Mouse (Mus musculus) frontal cortex, adult (tissue): ENCODE results near the gene Prep.
A peak's percentile ranks its signal among the peaks of the same experiment; 100 is the strongest.
"Not testable (repeated sequence)": the region's sequence is repeated elsewhere in the genome, so short reads cannot be mapped to it uniquely, and the experiment has no call there.

Source experiments
- ATAC-seq: cut with Nextera tagmentation; 2 replicates; pipeline ENCODE4 v1.9.2; 2017; ENCODE audit warnings: mild to moderate bottlenecking, moderate library complexity, mixed read lengths; ENCODE audit not compliant: low TSS enrichment

Prep gene

DNA sequence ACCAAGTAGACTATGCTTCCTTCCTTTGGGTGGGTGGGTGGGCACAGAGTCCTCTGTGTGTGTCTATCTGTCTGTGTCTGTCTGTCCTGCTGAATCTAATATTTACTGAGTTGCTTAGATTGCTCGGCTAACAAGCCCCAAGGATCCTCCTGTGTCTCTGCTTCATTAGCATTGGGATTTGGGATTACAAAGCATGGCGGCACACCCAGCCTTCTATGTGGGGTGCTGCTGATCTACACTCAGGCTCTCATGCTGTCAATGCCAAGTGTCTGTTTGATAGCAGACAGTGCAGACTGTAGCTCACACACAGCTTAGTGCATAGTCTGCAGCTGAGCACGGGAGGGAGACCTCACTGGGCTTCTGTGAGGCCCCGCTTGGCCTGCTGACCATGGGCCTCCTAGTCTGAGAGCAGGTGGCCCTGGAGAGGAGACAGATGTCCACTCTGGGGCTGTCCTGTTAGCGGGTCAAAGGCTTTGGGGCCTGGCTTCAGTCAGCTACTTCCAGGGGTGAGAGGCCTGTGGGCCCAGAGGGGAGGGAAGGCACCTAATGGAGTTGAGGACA is 8.6 kb downstream of the Prep start:
- ATAC-seq = no peak

DNA sequence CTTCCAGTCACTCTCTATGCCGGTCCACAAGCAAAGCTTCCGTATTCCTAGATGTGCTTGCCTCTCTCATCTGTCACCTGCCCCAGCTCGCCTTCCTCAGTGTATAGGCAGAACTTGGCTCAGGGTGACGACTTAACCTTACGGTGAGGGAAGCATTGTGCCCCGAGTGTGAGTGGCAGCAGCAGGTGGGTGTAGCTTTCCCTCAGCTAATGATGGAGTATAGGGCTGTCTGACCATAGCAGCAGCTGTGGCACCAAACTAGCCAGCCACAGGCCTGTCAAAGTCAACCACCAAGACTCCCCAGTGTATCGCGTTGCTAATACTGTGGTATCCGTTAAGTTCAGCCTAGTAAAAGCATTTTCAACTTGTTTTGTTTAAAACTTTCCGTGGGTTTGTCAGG is 9.6 kb downstream of the Prep start:
- ATAC-seq = no peak

DNA sequence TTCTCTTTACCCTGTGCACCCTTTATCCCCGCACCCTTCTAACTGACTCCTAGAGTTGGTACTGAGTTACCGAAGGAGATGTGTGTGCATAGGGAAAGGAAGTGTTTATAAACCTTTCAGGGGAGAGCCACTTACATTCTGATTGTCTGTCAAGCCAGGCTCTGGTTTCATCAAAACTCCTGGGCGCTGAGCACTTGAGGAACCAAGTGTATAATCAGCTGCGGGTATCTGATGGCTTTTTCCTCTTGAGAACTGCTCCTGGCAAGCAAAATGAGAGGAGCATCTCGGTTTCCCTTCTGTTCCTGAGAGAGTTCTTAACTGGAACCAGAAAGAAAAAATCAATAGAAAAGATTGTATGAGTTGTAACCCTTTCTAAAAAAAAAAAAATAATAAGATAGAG is 10.3 kb downstream of the Prep start:
- no peak for ATAC-seq

DNA sequence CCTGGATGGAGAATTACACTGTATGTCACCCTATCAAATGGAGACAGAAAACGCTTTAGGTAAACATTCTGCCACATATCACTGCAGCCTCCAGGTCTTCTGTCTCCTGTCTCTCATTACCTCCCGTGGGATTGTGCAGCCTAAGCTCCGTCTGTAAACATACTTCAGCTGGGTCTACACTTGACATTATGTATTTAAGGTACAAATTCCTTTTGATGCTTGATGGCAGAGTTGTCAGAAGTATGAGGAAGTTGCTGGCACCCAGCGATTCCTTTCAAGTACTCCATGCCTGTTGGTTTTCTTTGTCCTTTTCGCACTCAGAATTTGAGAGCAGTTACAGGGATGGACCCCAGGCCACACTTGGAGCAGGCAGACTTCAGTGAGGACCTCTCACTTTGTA is 12.8 kb downstream of the Prep start:
- ATAC-seq = no peak

DNA sequence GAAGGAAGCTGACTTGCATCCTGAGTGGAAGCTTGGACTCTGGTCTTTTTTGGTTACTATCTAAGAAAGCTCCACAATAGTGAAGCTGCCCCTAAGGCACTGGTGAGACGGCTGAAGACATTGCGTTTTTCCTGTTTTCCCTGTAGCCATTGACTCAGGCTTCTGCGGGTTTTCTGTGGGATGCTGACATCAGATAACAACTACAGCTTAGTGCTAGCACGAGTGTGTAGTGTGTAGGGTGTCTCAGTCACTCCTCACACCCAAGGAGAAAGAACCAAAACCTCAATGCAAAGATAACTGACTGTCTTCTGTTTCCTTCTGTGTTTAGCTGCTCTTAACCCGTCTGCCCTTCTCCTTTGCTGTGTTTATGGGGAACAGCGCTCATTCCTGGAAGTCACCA is 13.5 kb downstream of the Prep start:
- no peak for ATAC-seq

DNA sequence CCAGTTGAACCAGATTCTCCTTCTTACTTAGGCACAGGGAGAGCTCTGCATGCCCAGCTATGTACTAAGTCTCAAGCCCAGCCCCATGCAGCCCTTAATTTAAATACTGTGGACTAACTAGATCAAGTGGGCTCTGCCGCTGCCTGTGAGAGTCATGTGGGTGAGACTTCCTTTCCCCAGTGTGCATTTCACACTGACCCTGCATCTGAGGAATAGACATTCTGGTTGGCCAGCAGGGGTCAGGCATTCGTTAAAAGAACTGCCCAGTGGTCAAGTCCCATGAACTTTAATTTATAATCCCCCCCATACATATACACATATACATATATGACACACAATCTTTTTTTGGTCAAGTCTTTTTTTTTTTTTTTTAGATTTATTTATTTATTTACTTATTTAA is 15.7 kb downstream of the Prep start:
- ATAC-seq = no peak

DNA sequence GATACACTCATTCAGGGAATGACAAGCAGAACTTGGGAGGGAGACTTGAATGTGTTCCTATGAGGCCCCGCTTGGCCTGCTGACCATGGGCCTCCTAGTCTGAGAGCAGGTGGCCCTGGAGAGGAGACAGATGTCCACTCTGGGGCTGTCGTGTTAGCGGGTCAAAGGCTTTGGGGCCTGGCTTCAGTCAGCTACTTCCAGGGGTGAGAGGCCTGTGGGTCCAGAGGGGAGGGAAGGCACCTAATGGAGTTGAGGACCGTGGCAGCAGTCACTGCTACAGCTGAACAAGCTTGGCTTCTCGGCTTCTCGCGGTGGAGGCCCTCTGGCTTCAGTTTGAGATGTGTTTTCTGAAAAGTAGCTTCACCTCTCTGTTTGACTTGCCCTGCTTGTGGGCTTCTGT is 17.0 kb downstream of the Prep start:
- ATAC-seq = not testable (repeated sequence)

DNA sequence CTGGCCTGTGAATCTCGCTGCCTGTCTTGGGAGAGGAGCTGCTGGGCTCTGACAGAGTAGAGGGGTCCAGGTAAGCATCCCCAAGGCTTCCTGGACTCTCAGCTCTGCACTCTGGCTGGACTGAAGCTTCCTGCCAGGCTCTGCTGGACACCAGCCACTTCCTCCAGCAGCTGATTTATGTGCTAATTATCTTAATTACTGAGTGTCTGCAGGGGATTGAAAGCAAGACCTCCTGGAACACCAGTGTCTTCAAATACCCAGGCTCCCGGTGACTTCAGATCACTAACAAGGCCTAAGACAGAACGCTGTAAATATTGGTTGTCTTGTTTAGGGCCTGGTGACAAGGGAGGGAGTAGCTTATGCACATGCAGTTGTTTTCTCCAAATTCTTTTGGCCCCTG is 17.5 kb downstream of the Prep start:
- no peak for ATAC-seq

DNA sequence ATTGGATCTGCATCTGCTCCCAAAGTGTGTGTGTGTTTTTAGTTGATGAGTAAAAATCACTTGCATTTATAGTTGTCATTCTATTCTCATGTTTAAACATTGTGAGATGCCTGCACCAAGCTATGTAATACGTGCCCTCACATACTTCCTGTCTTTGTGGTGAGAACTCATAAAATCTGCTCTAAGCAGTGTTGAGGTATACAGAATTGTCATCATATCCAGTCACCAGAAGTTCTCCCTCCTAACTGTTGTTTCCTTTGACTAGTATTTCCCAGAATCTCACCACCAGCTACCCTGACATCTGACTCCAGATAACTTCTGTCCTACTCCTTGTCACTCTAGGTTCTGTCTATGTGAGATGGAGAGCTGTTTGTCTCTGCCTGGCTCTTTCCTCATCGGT is 18.3 kb downstream of the Prep start:
- no peak for ATAC-seq

DNA sequence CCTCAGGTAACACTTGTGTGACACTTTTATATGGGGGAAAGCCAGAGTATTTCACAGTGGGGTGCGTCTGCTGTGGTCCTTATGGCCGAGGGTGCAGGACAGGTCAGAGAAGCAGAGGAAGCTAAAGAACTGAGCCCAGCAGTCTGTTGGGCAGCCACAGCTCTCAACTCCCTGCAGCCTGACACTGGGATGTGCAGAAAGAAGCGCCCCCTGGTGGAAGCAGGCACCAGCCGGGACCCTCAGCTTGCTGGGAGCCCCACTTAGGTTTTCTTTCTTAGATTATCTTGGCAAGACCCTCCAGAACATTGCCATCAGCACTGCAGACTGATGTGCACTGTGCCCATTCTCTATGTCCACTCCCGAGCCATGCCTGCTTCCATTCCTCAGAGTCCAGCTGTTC is 19.6 kb downstream of the Prep start:
- 0 out of 2 replicates have a peak, but pooled peaks have one; percentile 29 for ATAC-seq

DNA sequence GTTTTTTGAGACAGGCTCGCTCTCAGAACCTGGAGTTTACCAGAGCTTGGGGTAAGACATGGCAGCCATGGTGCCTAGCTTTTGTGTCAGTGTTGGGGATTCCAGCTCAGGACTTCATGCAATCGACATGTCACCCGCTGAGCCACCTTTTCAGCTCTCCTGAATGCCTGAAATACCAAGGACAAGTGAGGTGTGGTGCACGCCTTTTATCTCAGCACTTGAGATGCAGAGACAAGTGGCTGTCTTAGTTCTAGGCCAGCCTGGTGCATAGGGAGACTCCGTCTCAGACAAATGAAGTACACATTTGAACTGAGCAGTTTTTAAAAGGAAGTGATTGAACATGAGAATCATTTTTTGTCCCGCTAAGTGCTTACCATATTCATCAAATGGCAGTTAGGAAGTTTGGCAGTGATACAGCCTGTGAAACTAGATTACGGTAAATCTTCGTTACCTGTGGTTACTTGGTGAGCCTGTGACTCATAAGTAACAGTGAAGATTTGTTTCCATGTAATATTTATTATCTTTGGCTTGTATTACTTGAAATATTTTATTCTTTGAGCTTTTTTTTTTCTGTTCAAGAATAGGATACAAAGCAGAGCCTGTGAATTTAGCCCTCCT is 24.6 kb downstream of the Prep start:
- ATAC-seq = no peak

DNA sequence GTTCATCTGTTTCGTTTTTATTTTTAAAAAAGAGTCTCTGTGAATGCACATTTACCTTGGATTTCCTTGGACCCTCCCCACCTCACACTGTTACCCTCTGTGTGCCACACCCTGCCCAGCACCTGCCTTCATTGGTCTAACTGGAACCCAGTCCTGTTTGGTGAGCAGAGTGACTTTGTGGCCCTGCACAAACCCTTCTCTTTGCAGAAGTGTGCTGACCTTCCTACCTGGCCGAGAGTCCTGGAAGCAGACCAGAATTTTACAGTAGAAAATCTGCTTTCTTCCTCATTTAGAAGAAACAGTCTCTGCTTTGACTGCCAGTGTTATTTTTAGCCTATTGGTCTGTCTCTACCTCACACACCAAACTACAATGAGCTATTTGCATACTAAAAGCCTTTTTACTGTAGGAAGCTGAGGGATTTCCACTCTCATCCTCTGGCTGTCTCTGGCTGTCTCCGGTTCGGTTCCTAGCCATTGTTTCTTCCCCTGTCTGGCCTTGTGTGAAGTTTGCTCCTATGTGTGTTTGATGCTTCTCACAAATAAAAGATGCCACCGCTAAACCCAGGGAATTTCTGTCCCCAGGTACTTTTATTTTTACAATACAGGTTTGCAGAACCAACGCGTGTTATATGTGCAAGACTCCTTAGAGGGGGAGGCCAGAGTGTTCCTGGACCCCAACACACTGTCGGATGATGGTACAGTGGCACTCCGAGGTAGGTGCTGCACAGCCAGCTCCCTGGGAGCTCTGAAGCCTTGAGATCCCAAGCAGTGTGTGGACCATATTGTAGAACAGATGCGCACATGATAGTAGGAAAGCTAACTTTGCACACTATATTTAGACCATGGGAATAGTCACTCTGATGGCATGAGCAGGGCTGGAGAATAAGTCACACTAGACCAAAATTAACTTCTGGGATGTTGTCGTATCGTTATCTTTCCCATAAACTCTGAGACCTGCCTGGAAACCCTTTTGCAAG is 25.4 kb downstream of the Prep start:
- peak; percentile 78 for ATAC-seq

DNA sequence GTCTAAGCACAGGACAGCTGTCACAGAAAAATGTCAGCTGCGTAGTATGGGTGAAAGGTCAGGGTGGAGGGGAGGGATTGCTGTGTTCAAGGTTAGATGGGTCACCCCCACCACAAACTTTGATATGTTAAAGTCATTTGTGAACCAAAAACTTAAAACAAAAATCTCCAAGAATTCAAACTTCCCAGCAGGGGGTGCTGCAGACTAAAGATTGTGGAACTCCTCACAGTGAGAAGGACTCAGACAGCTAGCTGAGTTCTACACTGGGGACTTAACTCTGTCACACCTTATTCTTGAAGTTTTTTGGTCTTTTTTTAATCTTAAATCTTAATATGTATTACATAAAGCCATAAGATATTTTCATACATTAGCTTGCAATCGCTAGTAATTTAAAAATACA is 31.7 kb downstream of the Prep start:
- peak; percentile 73 for ATAC-seq

DNA sequence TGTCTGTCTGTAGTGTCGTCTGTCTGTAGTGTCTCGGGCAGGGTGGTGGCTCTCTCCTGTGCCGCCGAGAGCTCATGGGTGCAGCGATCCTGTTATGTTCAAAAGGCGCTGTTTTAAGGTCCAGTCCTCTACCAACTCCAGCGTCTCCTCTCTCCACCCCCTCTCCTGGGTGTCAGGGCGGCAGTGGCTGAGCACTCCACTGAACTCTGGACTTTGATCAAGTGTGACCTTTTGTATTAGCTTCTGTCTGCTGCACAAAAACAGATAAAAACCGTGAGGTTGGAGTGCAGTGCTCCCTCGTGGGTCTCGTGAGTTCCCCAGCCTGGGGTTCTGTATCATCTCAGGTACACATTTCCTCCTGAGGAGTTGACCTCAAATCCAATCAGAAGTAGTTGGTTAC is 33.5 kb downstream of the Prep start:
- no peak for ATAC-seq

DNA sequence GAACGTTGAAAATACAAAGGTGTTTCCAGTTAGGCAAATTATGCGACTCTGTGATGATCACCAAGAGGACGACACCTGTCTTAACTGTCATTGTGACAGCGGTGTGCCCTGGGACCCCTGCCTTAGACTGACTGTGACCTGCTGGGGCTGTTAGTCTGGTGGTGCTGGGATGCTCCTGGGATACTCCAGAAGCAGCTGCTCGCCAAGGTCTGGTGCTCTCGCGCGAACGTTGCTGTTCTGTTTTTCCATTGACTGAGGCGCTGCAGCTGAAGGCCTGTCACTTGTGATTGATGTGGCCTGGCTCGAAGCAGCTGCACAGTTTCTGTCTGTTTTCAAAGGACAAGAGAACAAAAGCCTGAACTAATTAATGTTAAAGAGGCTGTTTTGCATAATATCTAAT is 36.2 kb downstream of the Prep start:
- no peak for ATAC-seq

DNA sequence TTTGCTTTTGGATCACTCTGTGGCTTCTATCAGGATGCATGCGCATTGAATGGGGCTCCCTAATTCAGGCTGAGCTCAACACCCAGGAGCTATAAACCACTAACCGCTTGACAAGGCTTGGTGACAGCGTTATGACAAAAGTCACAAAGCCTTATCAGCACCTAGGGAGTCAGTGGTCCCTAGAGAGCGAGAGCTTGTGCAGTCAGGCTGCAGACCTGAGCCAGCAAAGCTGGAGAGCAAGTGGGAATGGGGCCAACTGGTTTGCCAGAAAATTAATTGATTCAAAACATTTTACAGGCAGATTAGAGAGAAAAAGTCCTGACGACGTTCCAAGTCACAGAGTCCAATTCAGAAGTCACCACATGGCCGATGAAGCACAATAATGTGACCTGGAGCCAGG is 37.1 kb downstream of the Prep start:
- no peak for ATAC-seq

DNA sequence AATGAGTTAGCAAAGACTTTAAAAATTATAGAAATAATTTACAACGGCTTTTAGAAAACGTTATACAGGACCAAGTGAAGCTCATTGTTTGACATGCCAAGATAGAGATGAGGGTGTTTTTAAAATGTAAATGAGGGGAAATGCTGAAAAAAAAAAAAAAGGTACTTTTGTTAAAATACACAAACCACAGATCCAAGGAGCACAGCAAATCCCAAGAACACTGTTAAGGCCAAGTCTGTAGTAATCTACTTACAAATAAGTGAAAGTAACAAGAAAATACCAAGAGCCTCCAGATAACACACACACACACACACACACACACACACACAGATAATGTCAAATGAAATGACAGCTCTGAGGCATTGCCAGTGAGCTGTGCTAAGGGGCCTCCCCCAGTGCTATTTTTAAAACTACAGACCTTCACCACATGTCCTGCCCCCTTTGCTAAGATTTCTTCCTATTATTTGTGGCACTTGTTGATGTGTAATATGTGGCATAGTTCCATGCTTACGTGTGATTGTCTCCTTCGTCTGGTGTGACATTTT is 37.6 kb downstream of the Prep start:
- no peak for ATAC-seq

DNA sequence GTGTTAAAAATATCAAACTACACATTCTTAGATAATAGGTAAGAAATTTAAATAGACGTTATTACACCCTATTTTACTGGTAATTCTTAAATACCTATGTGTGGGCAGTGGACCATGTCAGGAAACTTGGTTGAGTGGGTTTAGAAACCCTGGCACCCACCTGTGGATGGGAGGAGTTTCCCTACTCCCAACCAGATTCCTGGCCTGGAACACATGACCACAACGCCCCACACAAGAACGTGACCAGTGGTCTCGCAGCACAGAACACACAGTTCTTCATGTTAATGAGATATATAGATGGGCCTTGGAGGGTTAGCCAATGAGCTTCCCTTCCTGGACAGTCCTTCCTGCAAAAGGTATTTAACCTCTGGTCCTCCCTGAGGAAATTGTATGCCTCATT is 39.5 kb downstream of the Prep start:
- no peak for ATAC-seq

DNA sequence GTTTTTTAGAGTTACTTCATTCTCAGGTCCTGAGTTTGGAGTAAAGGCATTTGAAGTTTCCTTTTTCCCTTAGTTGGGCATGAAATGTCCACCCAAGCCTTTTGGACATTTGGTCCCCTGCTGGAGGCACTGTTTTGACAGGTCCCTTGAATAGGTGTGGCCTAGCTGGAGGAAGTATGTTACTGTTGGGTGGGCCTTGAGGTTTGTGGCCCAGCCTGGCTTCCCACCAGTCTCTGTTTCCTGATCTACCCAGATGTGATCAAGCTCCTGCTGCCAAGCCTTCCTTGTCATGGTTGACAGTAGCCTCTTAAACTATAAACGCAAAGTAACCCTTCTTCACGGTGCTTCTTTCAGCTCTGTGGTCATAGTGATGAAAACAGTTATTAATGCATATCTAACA is 40.3 kb downstream of the Prep start:
- no peak for ATAC-seq

DNA sequence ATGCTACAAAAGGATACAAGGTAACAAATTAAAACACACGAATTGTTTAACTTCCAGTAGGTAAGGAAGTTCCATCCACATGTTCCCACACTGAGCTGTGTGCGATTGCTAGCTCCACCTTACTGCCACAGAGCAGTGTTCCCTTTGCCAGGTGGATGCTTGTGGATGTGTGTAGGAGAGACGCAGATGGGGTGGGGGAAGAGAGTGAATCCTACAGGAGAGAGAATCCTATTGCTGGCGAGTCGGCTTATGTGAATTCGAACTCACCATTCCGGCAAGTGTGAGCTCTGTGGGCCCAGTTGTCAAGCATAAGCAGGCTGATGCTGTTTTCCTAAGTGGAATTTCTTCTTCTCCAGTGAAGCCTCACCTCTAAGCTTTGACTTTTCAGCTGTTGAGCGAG is 42.0 kb downstream of the Prep start:
- no peak; the same call in 1 of the 2 replicates for ATAC-seq

DNA sequence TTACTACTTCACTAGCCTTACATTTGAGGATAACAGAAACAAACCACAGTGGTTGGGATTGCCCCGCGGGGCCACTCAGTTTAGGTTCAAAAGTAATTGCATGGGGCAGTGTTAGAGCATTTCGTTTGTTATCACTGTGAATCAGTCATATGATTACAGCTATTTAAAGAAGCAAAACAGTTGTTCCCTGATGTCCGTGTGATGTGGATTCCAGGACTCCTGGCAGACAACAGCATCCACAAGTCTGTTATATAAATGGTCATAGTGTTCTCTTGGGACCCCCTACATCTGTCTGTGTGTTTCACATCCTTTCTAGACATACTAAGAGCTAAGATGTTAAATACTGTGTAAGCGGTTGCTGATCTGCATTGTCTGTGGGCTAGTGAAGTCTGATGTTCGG is 43.0 kb downstream of the Prep start:
- ATAC-seq = no peak

DNA sequence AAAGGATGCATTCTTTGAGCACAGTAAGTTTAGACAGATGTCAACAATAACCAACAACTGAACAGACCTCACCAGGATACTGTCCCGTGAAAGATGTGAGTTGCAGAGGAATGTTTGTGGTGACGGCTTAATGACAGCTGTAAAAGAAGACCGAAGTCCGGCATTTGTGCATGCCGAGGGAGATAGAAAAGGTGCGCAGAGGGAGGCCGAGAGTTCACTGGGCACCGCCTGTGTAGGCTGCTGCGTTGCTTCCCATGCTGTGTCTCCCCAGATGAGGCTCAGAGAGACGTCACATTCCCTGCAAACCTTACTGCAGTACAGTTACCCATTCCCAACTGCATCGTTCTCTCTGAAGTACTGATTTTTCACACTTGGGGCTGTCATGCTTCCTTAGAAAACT is 45.9 kb downstream of the Prep start:
- no peak for ATAC-seq

DNA sequence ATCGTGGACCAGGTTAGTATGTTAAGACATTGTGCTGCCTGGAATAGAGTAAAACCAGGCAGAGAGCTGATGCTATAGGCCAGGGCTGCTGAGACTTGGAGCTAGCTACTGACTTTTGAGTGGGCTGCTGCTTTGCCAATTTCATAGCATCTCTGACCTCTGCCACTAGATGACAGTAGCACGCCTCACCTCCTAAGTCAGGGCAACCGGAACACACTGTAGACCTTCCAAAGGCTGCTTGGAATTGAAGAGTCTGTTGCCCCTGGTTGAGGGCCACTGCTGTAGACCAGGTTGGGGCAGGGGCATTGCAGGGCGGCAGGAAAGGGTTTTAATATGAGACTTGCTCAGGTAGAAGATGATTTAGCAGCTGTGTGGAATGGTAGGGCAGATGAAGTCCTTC is 47.5 kb downstream of the Prep start:
- peak; percentile 73; the same call in 1 of the 2 replicates for ATAC-seq
